Comparison of ENCODE assay signal across 34 mouse cellular contexts in the genomic region with DNA sequence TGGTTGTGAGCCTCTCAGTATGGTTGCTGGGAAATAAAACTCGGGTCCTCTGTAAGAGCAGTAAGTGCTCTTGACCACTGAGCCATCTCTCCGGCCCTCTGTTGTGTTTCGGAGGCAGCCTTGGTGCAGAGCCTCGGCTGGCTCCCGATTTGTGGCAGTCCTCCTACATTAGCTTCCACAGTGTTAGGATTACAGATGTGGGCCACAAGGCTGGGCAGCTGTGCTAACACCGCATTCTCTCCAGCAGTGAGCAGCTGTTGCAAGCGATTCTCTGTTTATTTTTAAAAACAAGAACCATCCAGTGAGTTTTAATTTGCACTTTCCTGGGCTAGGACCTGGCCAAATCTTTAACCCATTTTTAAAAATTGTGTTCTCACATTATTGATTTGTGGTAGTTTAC. TPM values are rescaled to one million over a fixed set of nuclear protein-coding genes. Genes with fewer than 3 reads are reported as not detected.
"Had no signal": no experiment of that assay in that cellular context is flagged by ENCODE, and none has a peak within 500 bp of the region (broad histone marks: within the 10 kb centered on the region; RNA-seq: fewer than 3 reads in every experiment).

No protein-coding gene starts in this region.

- H3K4me1 ChIP-seq: hindbrain, embryonic 12.5 days; intestine, embryonic 15.5 days; limb, embryonic 10.5 days; limb, embryonic 12.5 days had no signal

- H3K9ac ChIP-seq: heart, embryonic 13.5 days; heart, embryonic 15.5 days; hindbrain, embryonic 12.5 days; hindbrain, embryonic 14.5 days; intestine, embryonic 15.5 days; limb, embryonic 12.5 days; liver, embryonic 13.5 days; liver, embryonic 15.5 days had no signal

- H3K4me3 ChIP-seq: gastrocnemius, adult 2 months; heart, embryonic 13.5 days; heart, embryonic 15.5 days; hindbrain, embryonic 10.5 days; hindbrain, embryonic 12.5 days; intestine, embryonic 15.5 days; layer of hippocampus, adult 2 months; left cerebral cortex, adult 2 months; limb, embryonic 10.5 days; limb, embryonic 12.5 days; liver, embryonic 13.5 days; liver, embryonic 15.5 days had no signal

- DNase-seq: gastrocnemius, adult 2 months; gastrocnemius, postnatal 10 days; gastrocnemius, postnatal 25 days; kidney, adult 18-20 months; kidney, adult 8-10 months; kidney, postnatal 25 days; liver; liver, embryonic 13.5 days had no signal

- ATAC-seq: forebrain, embryonic 16.5 days; hindbrain, embryonic 16.5 days; inflammation-experienced regulatory T-cells, adult 6 months; intestine, embryonic 15.5 days had no signal

- H3K36me3 ChIP-seq: heart, embryonic 13.5 days; heart, embryonic 15.5 days; hindbrain, embryonic 10.5 days; hindbrain, embryonic 12.5 days; intestine, embryonic 15.5 days; limb, embryonic 10.5 days; limb, embryonic 12.5 days; liver, embryonic 13.5 days; liver, embryonic 15.5 days had no signal

- H3K9me3 ChIP-seq: heart, embryonic 13.5 days; heart, embryonic 15.5 days; hindbrain, embryonic 10.5 days; hindbrain, embryonic 12.5 days; intestine, embryonic 15.5 days; limb, embryonic 10.5 days; limb, embryonic 12.5 days; liver, embryonic 13.5 days; liver, embryonic 15.5 days had no signal

- H3K27me3 ChIP-seq: hindbrain, embryonic 12.5 days; intestine, embryonic 15.5 days; limb, embryonic 12.5 days had no signal

- H3K4me2 ChIP-seq: heart, embryonic 11.5 days; heart, embryonic 13.5 days; heart, embryonic 15.5 days; hindbrain, embryonic 12.5 days; hindbrain, embryonic 14.5 days; intestine, embryonic 15.5 days; limb, embryonic 12.5 days; liver, embryonic 11.5 days; liver, embryonic 13.5 days; liver, embryonic 15.5 days had no signal

- H3K27ac ChIP-seq: gastrocnemius, adult 2 months; heart, embryonic 13.5 days; heart, embryonic 15.5 days; hindbrain, embryonic 10.5 days; hindbrain, embryonic 12.5 days; hindbrain, embryonic 14.5 days; intestine, embryonic 15.5 days; kidney, postnatal 0 days; layer of hippocampus, adult 2 months; left cerebral cortex, adult 2 months; limb, embryonic 10.5 days; limb, embryonic 12.5 days; liver, embryonic 13.5 days; liver, embryonic 15.5 days had no signal

RNA-seq across cellular contexts. Expression of gene Adra2b, which starts 20.9 kb away (rescaled TPM):
- total RNA-seq: granulocyte monocyte progenitor cell, adult 5-6 weeks had no signal

RNA-seq across cellular contexts. Expression of gene Gpat2, which starts 41.1 kb away (rescaled TPM):
- total RNA-seq: gastrocnemius, adult 2 months; gastrocnemius, postnatal 25 days; granulocyte monocyte progenitor cell, adult 5-6 weeks; heart, postnatal 25 days; layer of hippocampus, postnatal 10 days had no signal

RNA-seq across cellular contexts. Expression of gene Astl, which starts 45.4 kb away (rescaled TPM):
- total RNA-seq: gastrocnemius, postnatal 25 days; heart, postnatal 25 days; layer of hippocampus, adult 2 months; layer of hippocampus, postnatal 10 days; layer of hippocampus, postnatal 25 days; left cerebral cortex, adult 2 months; left cerebral cortex, postnatal 14 days; left cerebral cortex, postnatal 36 days had no signal
- polyA plus RNA-seq: forebrain, embryonic 16.5 days; frontal cortex, adult 2 months; heart, embryonic 11.5 days; heart, embryonic 13.5 days; heart, embryonic 15.5 days; heart, postnatal 0 days; hindbrain, embryonic 10.5 days; hindbrain, embryonic 12.5 days; hindbrain, embryonic 14.5 days; hindbrain, embryonic 16.5 days; intestine, embryonic 15.5 days; kidney, embryonic 14.5 days; kidney, postnatal 0 days; limb, embryonic 12.5 days; liver, embryonic 11.5 days; liver, embryonic 13.5 days had no signal
